Mouse (Mus musculus) heart, embryonic 13.5 days (tissue): ENCODE measurements around the gene Mettl7a3. TPM values are rescaled to one million over a fixed set of nuclear protein-coding genes. Genes with fewer than 3 reads are reported as not detected.

Experiments used
- polyA plus RNA-seq: library from polyadenylated mRNA; unstranded; fragments of >200 nt; fragmentation: Nextera tagmentation; extraction: Ambion mirVana; gene quantifications from 2 replicates; pipeline ENCODE4 v1.2.1, GENCODE M21; 2015

Mettl7a3 gene
- polyA plus RNA-seq, 1 experiment from 2014 or later, result not detected

Other genes with a start within 250 kb of the Mettl7a3 start
- gene Atf1, start 107.1 kb upstream of the Mettl7a3 start, polyA plus RNA-seq, result 30.3 and 34.4 TPM in 2 replicates
- gene Tmprss12, start 54.1 kb upstream of the Mettl7a3 start, polyA plus RNA-seq, result not detected in 2 replicates
- gene Mettl7a1, start 30.8 kb upstream of the Mettl7a3 start, polyA plus RNA-seq, result 3.1 and 3.3 TPM in 2 replicates
- not detected in 2 replicates for gene Methig1, start 18.2 kb downstream of the Mettl7a3 start, polyA plus RNA-seq
- not detected in 2 replicates for gene Mettl7a2, start 18.3 kb downstream of the Mettl7a3 start, polyA plus RNA-seq
- not detected in 2 replicates for gene Higd1c, start 29.6 kb downstream of the Mettl7a3 start, polyA plus RNA-seq
- gene Gm5475, start 87.2 kb downstream of the Mettl7a3 start, polyA plus RNA-seq, result 0.05 TPM in 1 of 2 replicates, not detected in the other
- 12.8 and 13.2 TPM in 2 replicates for gene Slc11a2, start 90.1 kb downstream of the Mettl7a3 start, polyA plus RNA-seq
- 15.3 and 15.8 TPM in 2 replicates for gene Letmd1, start 134.1 kb downstream of the Mettl7a3 start, polyA plus RNA-seq
- 8.7 and 8.9 TPM in 2 replicates for gene Csrnp2, start 160.6 kb downstream of the Mettl7a3 start, polyA plus RNA-seq
- 19.2 and 20.6 TPM in 2 replicates for gene Tfcp2, start 217.1 kb downstream of the Mettl7a3 start, polyA plus RNA-seq